Mouse (Mus musculus) limb, embryonic 12.5 days (tissue): ENCODE measurements around the gene Nfkbil1. TPM values are rescaled to one million over a fixed set of nuclear protein-coding genes. Genes with fewer than 3 reads are reported as not detected.

Experiments used
- ATAC-seq: fragments of 200-750 bp; cut with Nextera tagmentation; 2 replicates; pipeline ENCODE4 v1.8.0; 2017; ENCODE audit warnings: low read depth, moderate TSS enrichment; ENCODE audit not compliant: insufficient number of reproducible peaks, insufficient read depth, low FRiP score, low TSS enrichment
- H3K27ac ChIP-seq: fragments of 300-500 bp; sonication (generic); 2 replicates; pipeline ENCODE4 v1.5.1; 2016; ENCODE audit warnings: mild to moderate bottlenecking, moderate library complexity
- H3K27me3 ChIP-seq: fragments of 300-500 bp; sonication (generic); 2 replicates; pipeline ENCODE4 v1.6.1; 2016; ENCODE audit warnings: mild to moderate bottlenecking, moderate library complexity
- H3K36me3 ChIP-seq: fragments of 300-500 bp; sonication (generic); 2 replicates; pipeline ENCODE4 v1.6.1; 2016; ENCODE audit warnings: mild to moderate bottlenecking, moderate library complexity
- H3K4me1 ChIP-seq: fragments of 300-500 bp; sonication (generic); replicated peaks from 2 replicates; pipeline ENCODE4 v1.6.1; 2016
- H3K4me2 ChIP-seq: fragments of 300-500 bp; sonication (generic); 2 replicates; pipeline ENCODE4 v1.6.1; 2016; ENCODE audit warnings: mild to moderate bottlenecking, moderate library complexity
- H3K4me3 ChIP-seq: fragments of 300-500 bp; sonication (generic); replicated peaks from 2 replicates; pipeline ENCODE4 v1.5.1; 2016; ENCODE audit warnings: mild to moderate bottlenecking
- H3K9ac ChIP-seq: fragments of 300-500 bp; sonication (generic); replicated peaks from 2 replicates; pipeline ENCODE4 v1.6.1; 2016; ENCODE audit warnings: mild to moderate bottlenecking, moderate library complexity
- H3K9me3 ChIP-seq: fragments of 300-500 bp; sonication (generic); 2 replicates; pipeline ENCODE4 v1.6.1; 2016; ENCODE audit warnings: mild to moderate bottlenecking, moderate library complexity
- WGBS: fragments of 180-500 bp; shearing (Covaris S2); methylation state at CpG from one replicate; pipeline ENCODE4 v1.1.7; 2016; 5-methylcytosine and 5-hydroxymethylcytosine counted together
- microRNA-seq: library from miRNA; unstranded; fragments of <30 nt; microRNA quantifications from one replicate; pipeline ENCODE4, GENCODE M21; 2017
- polyA plus RNA-seq: library from polyadenylated mRNA; unstranded; fragments of >200 nt; fragmentation: Nextera tagmentation; extraction: Ambion mirVana; gene quantifications from 2 replicates; pipeline ENCODE4 v1.2.1, GENCODE M21; 2016

Gene Nfkbil1
- polyA plus RNA-seq, 1 experiment from 2014 or later: 13.3 TPM

GRCm38 (mm10) chr17:35173329-35173728 is 62.3 kb downstream of the Nfkbil1 start:
- H3K27ac ChIP-seq: no peak overlapping the region
- no peaks in the 10 kb centered on the region for H3K27me3 ChIP-seq
- no peak overlapping the region for H3K4me2 ChIP-seq
- H3K4me3 ChIP-seq: no peak overlapping the region
- WGBS: 74% methylated on average over 3 of the region's 3 CpGs
- no peaks in the 10 kb centered on the region for H3K9me3 ChIP-seq
- no peak for ATAC-seq
- H3K9ac ChIP-seq: no peak overlapping the region
- 0 out of 2 replicates have a peak, but pooled peaks cover 4% of the 10 kb centered on the region for H3K4me1 ChIP-seq
- H3K36me3 ChIP-seq: no peaks in the 10 kb centered on the region

GRCm38 (mm10) chr17:35172445-35173234 is 63.0 kb downstream of the Nfkbil1 start:
- Histone ChIP-seq H3K9ac (no peak overlapping the region), H3K4me2 (no peak overlapping the region), H3K27me3 (no peaks in the 10 kb centered on the region), H3K9me3 (no peaks in the 10 kb centered on the region), H3K36me3 (no peaks in the 10 kb centered on the region), H3K4me3 (no peak overlapping the region), H3K4me1 (0 out of 2 replicates have a peak, but pooled peaks cover 4% of the 10 kb centered on the region), H3K27ac (no peak overlapping the region)
- WGBS: 71% methylated on average over 11 of the region's 11 CpGs
- no peak for ATAC-seq

Small RNAs within 50 kb of the gene (microRNA-seq; reads per million reads assigned to microRNA genes)
- gene Mir6973a (not detected), gene Mir6974 (not detected), gene Mir6975 (1.9 reads per million), gene Mir8094 (not detected)

Other genes with a start within 250 kb of the Nfkbil1 start
- 169 and 171 TPM in 2 replicates for gene Vars, start 234.8 kb downstream of the Nfkbil1 start, polyA plus RNA-seq
- gene Vwa7, start 219.2 kb downstream of the Nfkbil1 start, polyA plus RNA-seq: 0.10 and 0.13 TPM in 2 replicates
- 3.2 and 3.3 TPM in 2 replicates for gene Sapcd1, start 207.8 kb downstream of the Nfkbil1 start, polyA plus RNA-seq
- 2.9 and 3.4 TPM in 2 replicates for gene Msh5, start 189.0 kb downstream of the Nfkbil1 start, polyA plus RNA-seq
- 194 and 195 TPM in 2 replicates for gene Clic1, start 185.8 kb downstream of the Nfkbil1 start, polyA plus RNA-seq
- gene Ddah2, start 176.8 kb downstream of the Nfkbil1 start, polyA plus RNA-seq: 489 and 492 TPM in 2 replicates
- not detected in 2 replicates for gene Ly6g6c, start 170.4 kb downstream of the Nfkbil1 start, polyA plus RNA-seq
- gene Mpig6b, start 169.6 kb downstream of the Nfkbil1 start, polyA plus RNA-seq: 0.68 and 0.76 TPM in 2 replicates
- gene Ly6g6e, start 158.9 kb downstream of the Nfkbil1 start, polyA plus RNA-seq: 1.3 and 2.5 TPM in 2 replicates
- gene Ly6g6d, start 157.7 kb downstream of the Nfkbil1 start, polyA plus RNA-seq: 0.68 and 1.0 TPM in 2 replicates
- gene Ly6g6f, start 150.2 kb downstream of the Nfkbil1 start, polyA plus RNA-seq: 0.44 and 0.66 TPM in 2 replicates
- 74.5 and 75.3 TPM in 2 replicates for gene Abhd16a, start 146.5 kb downstream of the Nfkbil1 start, polyA plus RNA-seq
- not detected in 2 replicates for gene Ly6g5c, start 127.5 kb downstream of the Nfkbil1 start, polyA plus RNA-seq
- gene Ly6g5b, start 120.4 kb downstream of the Nfkbil1 start, polyA plus RNA-seq: 1.1 and 1.3 TPM in 2 replicates
- 22.4 and 23.7 TPM in 2 replicates for gene Gpank1, start 114.3 kb downstream of the Nfkbil1 start, polyA plus RNA-seq
- 266 and 270 TPM in 2 replicates for gene Csnk2b, start 113.7 kb downstream of the Nfkbil1 start, polyA plus RNA-seq
- 7.1 and 10.1 TPM in 2 replicates for gene D17H6S53E, start 109.4 kb downstream of the Nfkbil1 start, polyA plus RNA-seq
- gene Apom, start 103.7 kb downstream of the Nfkbil1 start, polyA plus RNA-seq: 0.61 and 0.70 TPM in 2 replicates
- 70.4 TPM in 2 replicates for gene Bag6, start 100.6 kb downstream of the Nfkbil1 start, polyA plus RNA-seq
- 212 and 231 TPM in 2 replicates for gene Prrc2a, start 70.9 kb downstream of the Nfkbil1 start, polyA plus RNA-seq
- 4.7 and 4.9 TPM in 2 replicates for gene Aif1, start 59.7 kb downstream of the Nfkbil1 start, polyA plus RNA-seq
- gene Lst1, start 47.4 kb downstream of the Nfkbil1 start, polyA plus RNA-seq: 5.6 and 6.0 TPM in 2 replicates
- 0.49 and 0.64 TPM in 2 replicates for gene Ltb, start 41.4 kb downstream of the Nfkbil1 start, polyA plus RNA-seq
- gene Tnf, start 33.8 kb downstream of the Nfkbil1 start, polyA plus RNA-seq: not detected in 2 replicates
- not detected in 2 replicates for gene Lta, start 30.4 kb downstream of the Nfkbil1 start, polyA plus RNA-seq
- gene Gm16181, start 15.0 kb downstream of the Nfkbil1 start, polyA plus RNA-seq: 0.45 and 1.1 TPM in 2 replicates
- gene Atp6v1g2, start 2.1 kb downstream of the Nfkbil1 start, polyA plus RNA-seq: 4.3 and 4.8 TPM in 2 replicates
- 620 and 638 TPM in 2 replicates for gene Ddx39b, start 6.0 kb upstream of the Nfkbil1 start, polyA plus RNA-seq
- 17.8 and 18.8 TPM in 2 replicates for gene H2-D1, start 26.9 kb upstream of the Nfkbil1 start, polyA plus RNA-seq
- 0.13 TPM in 1 of 2 replicates, not detected in the other for gene H2-Q1, start 84.6 kb upstream of the Nfkbil1 start, polyA plus RNA-seq
- 0.45 and 0.88 TPM in 2 replicates for gene H2-Q2, start 106.5 kb upstream of the Nfkbil1 start, polyA plus RNA-seq
- gene H2-Q4, start 143.8 kb upstream of the Nfkbil1 start, polyA plus RNA-seq: 5.0 and 6.0 TPM in 2 replicates
- gene H2-Q6, start 189.1 kb upstream of the Nfkbil1 start, polyA plus RNA-seq: 2.0 TPM in 2 replicates
- 17.3 and 19.3 TPM in 2 replicates for gene H2-Q7, start 203.4 kb upstream of the Nfkbil1 start, polyA plus RNA-seq
- 0.41 and 0.42 TPM in 2 replicates for gene H2-Q10, start 234.3 kb upstream of the Nfkbil1 start, polyA plus RNA-seq